Mouse (Mus musculus) midbrain, embryonic 13.5 days (tissue): ENCODE measurements around the gene Swsap1. TPM values are rescaled to one million over a fixed set of nuclear protein-coding genes. Genes with fewer than 3 reads are reported as not detected.

Experiments
- ATAC-seq: fragments of 200-750 bp; cut with Nextera tagmentation; 2 replicates; pipeline ENCODE4 v1.8.0; 2017; ENCODE audit warnings: mild to moderate bottlenecking, moderate TSS enrichment, moderate library complexity
- H3K27ac ChIP-seq: fragments of 300-500 bp; sonication (generic); 2 replicates; pipeline ENCODE4 v1.5.1; 2015; ENCODE audit warnings: inconsistent platforms, mild to moderate bottlenecking, moderate library complexity
- H3K27me3 ChIP-seq: fragments of 300-500 bp; sonication (generic); 2 replicates; pipeline ENCODE4 v1.6.1; 2015; ENCODE audit warnings: mild to moderate bottlenecking, inconsistent platforms
- H3K36me3 ChIP-seq: fragments of 300-500 bp; sonication (generic); 2 replicates; pipeline ENCODE4 v1.6.1; 2015; ENCODE audit warnings: mild to moderate bottlenecking, inconsistent platforms
- H3K4me1 ChIP-seq: fragments of 300-500 bp; sonication (generic); replicated peaks from 2 replicates; pipeline ENCODE4 v1.6.1; 2015; ENCODE audit warnings: inconsistent platforms
- H3K4me2 ChIP-seq: fragments of 300-500 bp; sonication (generic); replicated peaks from 2 replicates; pipeline ENCODE4 v1.6.1; 2015; ENCODE audit warnings: moderate library complexity, mild to moderate bottlenecking, inconsistent platforms
- H3K4me3 ChIP-seq: fragments of 300-500 bp; sonication (generic); replicated peaks from 2 replicates; pipeline ENCODE4 v1.5.1; 2015; ENCODE audit warnings: mild to moderate bottlenecking, inconsistent platforms
- H3K9ac ChIP-seq: fragments of 300-500 bp; sonication (generic); replicated peaks from 2 replicates; pipeline ENCODE4 v1.6.1; 2015; ENCODE audit warnings: mild to moderate bottlenecking, inconsistent platforms
- H3K9me3 ChIP-seq: fragments of 300-500 bp; sonication (generic); 2 replicates; pipeline ENCODE4 v1.6.1; 2016; ENCODE audit warnings: mild to moderate bottlenecking, inconsistent platforms
- WGBS: fragments of 180-500 bp; shearing (Covaris S2); methylation state at CpG from one replicate; pipeline ENCODE4 v1.1.7; 2015; 5-methylcytosine and 5-hydroxymethylcytosine counted together
- polyA plus RNA-seq: library from polyadenylated mRNA; unstranded; fragments of >200 nt; fragmentation: Nextera tagmentation; extraction: Ambion mirVana; gene quantifications from 2 replicates; pipeline ENCODE4 v1.2.1, GENCODE M21; 2015

Swsap1 gene
- polyA plus RNA-seq, 1 experiment from 2014 or later: 12.6 TPM

GRCm38 (mm10) chr9:22000296-22000695, 44.7 kb downstream of the Swsap1 start:
- Histone ChIP-seq H3K9me3 (no peaks in the 10 kb centered on the region), H3K4me3 (no peak overlapping the region), H3K36me3 (peaks cover 14% of the 10 kb centered on the region), H3K27me3 (no peaks in the 10 kb centered on the region), H3K4me1 (peaks cover 30% of the 10 kb centered on the region), H3K4me2 (no peak overlapping the region), H3K9ac (no peak overlapping the region), H3K27ac (no peak overlapping the region)
- no peak for ATAC-seq
- WGBS: 89% methylated on average over 6 of the region's 6 CpGs

GRCm38 (mm10) chr9:22001633-22002032, 46.1 kb downstream of the Swsap1 start:
- H3K9ac ChIP-seq: no peak overlapping the region
- H3K27me3 ChIP-seq: no peaks in the 10 kb centered on the region
- H3K36me3 ChIP-seq: peaks cover 27% of the 10 kb centered on the region
- peak overlapping the region; percentile 35; the same call in 1 of the 2 replicates for H3K4me3 ChIP-seq
- H3K27ac ChIP-seq: peak overlapping the region; percentile 80; the same call in 1 of the 2 replicates
- H3K9me3 ChIP-seq: no peaks in the 10 kb centered on the region
- no peak for ATAC-seq
- H3K4me2 ChIP-seq: peak overlapping the region; percentile 63
- WGBS: 82% methylated on average over 4 of the region's 4 CpGs
- peaks cover 43% of the 10 kb centered on the region for H3K4me1 ChIP-seq

- peak within 1 kb of the TSS; percentile 85 for H3K4me3 ChIP-seq
- peak within 1 kb of the TSS; percentile 83 for H3K9ac ChIP-seq
- H3K4me2 ChIP-seq: peak within 1 kb of the TSS; percentile 94
- ATAC-seq: peak; percentile 99
- peaks cover 43% of the 10 kb centered on the region for H3K4me1 ChIP-seq
- WGBS: 5% methylated on average over 57 of the region's 57 CpGs
- no peaks in the 10 kb centered on the region for H3K9me3 ChIP-seq
- H3K27ac ChIP-seq: peak within 1 kb of the TSS; percentile 84
- H3K36me3 ChIP-seq: peaks cover 36% of the 10 kb centered on the region
- H3K27me3 ChIP-seq: no peaks in the 10 kb centered on the region
Measured at GRCm38 (mm10) chr9:22002194-22003162, 46.9 kb downstream of the Swsap1 start, which contains the start of the genes Ccdc151 and Prkcsh. Gene Ccdc151 (minus strand): TSS chr9:22002634. Gene Prkcsh (plus strand): TSS chr9:22002806.

GRCm38 (mm10) chr9:22003163-22003554, 47.6 kb downstream of the Swsap1 start:
- peak overlapping the region; percentile 84 for H3K27ac ChIP-seq
- H3K4me1 ChIP-seq: peaks cover 43% of the 10 kb centered on the region
- WGBS: under 1% methylated on average over 18 of the region's 18 CpGs
- H3K9ac ChIP-seq: peak overlapping the region; percentile 83
- H3K36me3 ChIP-seq: peaks cover 43% of the 10 kb centered on the region
- H3K4me3 ChIP-seq: peak overlapping the region; percentile 85
- no peaks in the 10 kb centered on the region for H3K27me3 ChIP-seq
- peak; percentile 19 for ATAC-seq
- H3K4me2 ChIP-seq: peak overlapping the region; percentile 94
- H3K9me3 ChIP-seq: no peaks in the 10 kb centered on the region

GRCm38 (mm10) chr9:22004546-22004945, 49.0 kb downstream of the Swsap1 start:
- Histone ChIP-seq H3K36me3 (peaks cover 56% of the 10 kb centered on the region), H3K9ac (0 out of 2 replicates have a peak overlapping the region, but pooled peaks have one; percentile 1), H3K27ac (no peak overlapping the region), H3K4me1 (peaks cover 43% of the 10 kb centered on the region), H3K27me3 (no peaks in the 10 kb centered on the region), H3K4me2 (peak overlapping the region; percentile 94), H3K9me3 (no peaks in the 10 kb centered on the region), H3K4me3 (no peak overlapping the region; the same call in 1 of the 2 replicates)
- no peak for ATAC-seq
- 94% methylated on average over 12 of the region's 12 CpGs for WGBS

Other genes starting within 250 kb of the Swsap1 start
- gene Ldlr, start 232.3 kb upstream of the Swsap1 start, polyA plus RNA-seq: 18.7 and 20.6 TPM in 2 replicates
- gene Spc24, start 195.5 kb upstream of the Swsap1 start, polyA plus RNA-seq: 36.2 and 44.6 TPM in 2 replicates
- gene Kank2, start 157.0 kb upstream of the Swsap1 start, polyA plus RNA-seq: 3.3 and 4.3 TPM in 2 replicates
- gene Angptl8, start 120.2 kb upstream of the Swsap1 start, polyA plus RNA-seq: 0.24 and 0.43 TPM in 2 replicates
- 14.2 and 17.0 TPM in 2 replicates for gene Dock6, start 103.1 kb upstream of the Swsap1 start, polyA plus RNA-seq
- 10.8 and 11.4 TPM in 2 replicates for gene Rab3d, start 37.6 kb upstream of the Swsap1 start, polyA plus RNA-seq
- 7.1 and 10.3 TPM in 2 replicates for gene Ccdc159, start 28.3 kb upstream of the Swsap1 start, polyA plus RNA-seq
- gene Tmem205, start 28.2 kb upstream of the Swsap1 start, polyA plus RNA-seq: 41.1 and 42.0 TPM in 2 replicates
- 65.8 and 72.0 TPM in 2 replicates for gene Plppr2, start 18.7 kb upstream of the Swsap1 start, polyA plus RNA-seq
- 1.4 and 2.5 TPM in 2 replicates for gene Epor, start 7.8 kb downstream of the Swsap1 start, polyA plus RNA-seq
- gene Rgl3, start 33.7 kb downstream of the Swsap1 start, polyA plus RNA-seq: 1.0 and 1.4 TPM in 2 replicates
- gene Ccdc151, start 46.9 kb downstream of the Swsap1 start, polyA plus RNA-seq: 3.9 and 4.9 TPM in 2 replicates
- gene Prkcsh, start 47.1 kb downstream of the Swsap1 start, polyA plus RNA-seq: 94.7 and 99.3 TPM in 2 replicates
- 84.4 and 89.4 TPM in 2 replicates for gene Elavl3, start 96.3 kb downstream of the Swsap1 start, polyA plus RNA-seq
- gene Gm49318, start 115.5 kb downstream of the Swsap1 start, polyA plus RNA-seq: not detected in 2 replicates
- 17.7 and 19.8 TPM in 2 replicates for gene Zfp653, start 115.6 kb downstream of the Swsap1 start, polyA plus RNA-seq
- gene Ecsit, start 129.7 kb downstream of the Swsap1 start, polyA plus RNA-seq: 44.3 and 50.3 TPM in 2 replicates
- gene Cnn1, start 143.5 kb downstream of the Swsap1 start, polyA plus RNA-seq: 1.7 and 2.0 TPM in 2 replicates
- gene Elof1, start 161.4 kb downstream of the Swsap1 start, polyA plus RNA-seq: 185 and 190 TPM in 2 replicates
- 0.42 and 0.64 TPM in 2 replicates for gene Acp5, start 180.0 kb downstream of the Swsap1 start, polyA plus RNA-seq
- 79.4 and 88.3 TPM in 2 replicates for gene Pigyl, start 201.1 kb downstream of the Swsap1 start, polyA plus RNA-seq
- gene Zfp872, start 232.3 kb downstream of the Swsap1 start, polyA plus RNA-seq: 0.22 and 0.24 TPM in 2 replicates